Mouse (Mus musculus) intestine, embryonic 14.5 days (tissue): ENCODE measurements around the gene Iqcb1. TPM values are rescaled to one million over a fixed set of nuclear protein-coding genes. Genes with fewer than 3 reads are reported as not detected.

Source experiments
- ATAC-seq: fragments of 200-750 bp; cut with Nextera tagmentation; replicated peaks from 2 replicates; pipeline ENCODE4 v1.8.0; 2017; ENCODE audit warnings: low read depth, moderate number of reproducible peaks, moderate TSS enrichment, moderate library complexity; ENCODE audit not compliant: low FRiP score, low TSS enrichment
- DNase-seq: peaks from one replicate; pipeline ENCODE4 v3.0.0-alpha.2; 2018; ENCODE audit warnings: low spot score
- H3K27ac ChIP-seq: fragments of 300-500 bp; sonication (generic); 2 replicates; pipeline ENCODE4 v1.5.1; 2014; ENCODE audit warnings: low read depth, mild to moderate bottlenecking, control low read depth
- H3K27me3 ChIP-seq: fragments of 300-500 bp; sonication (generic); replicated peaks from 2 replicates; pipeline ENCODE4 v1.6.1; 2014; ENCODE audit warnings: low read length, control low read depth; ENCODE audit not compliant: control insufficient read depth, insufficient read depth
- H3K36me3 ChIP-seq: fragments of 300-500 bp; sonication (generic); 2 replicates; pipeline ENCODE4 v1.6.1; 2014; ENCODE audit warnings: low read length, control low read depth; ENCODE audit not compliant: control insufficient read depth, insufficient read depth
- H3K4me1 ChIP-seq: fragments of 300-500 bp; sonication (generic); replicated peaks from 2 replicates; pipeline ENCODE4 v1.6.1; 2014; ENCODE audit warnings: low read length, control low read depth, mixed read lengths; ENCODE audit not compliant: control insufficient read depth, insufficient read depth
- H3K4me2 ChIP-seq: fragments of 300-500 bp; sonication (generic); 2 replicates; pipeline ENCODE4 v1.6.1; 2014; ENCODE audit warnings: low read length
- H3K4me3 ChIP-seq: fragments of 300-500 bp; sonication (generic); 2 replicates; pipeline ENCODE4 v1.5.1; 2014; ENCODE audit warnings: low read depth, low read length, control low read depth, mixed read lengths
- H3K9ac ChIP-seq: fragments of 300-500 bp; sonication (generic); 2 replicates; pipeline ENCODE4 v1.6.1; 2014; ENCODE audit warnings: mild to moderate bottlenecking, low read length
- H3K9me3 ChIP-seq: fragments of 300-500 bp; sonication (generic); 2 replicates; pipeline ENCODE4 v1.6.1; 2016; ENCODE audit warnings: low read length, control low read depth; ENCODE audit not compliant: control insufficient read depth
- WGBS: fragments of 180-500 bp; shearing (Covaris S2); extraction: QIAGEN DNeasy Blood & Tissue Kit; methylation state at CpG from one replicate; pipeline ENCODE4 v1.1.7; 2014; 5-methylcytosine and 5-hydroxymethylcytosine counted together
- microRNA-seq: library from miRNA; unstranded; fragments of <30 nt; microRNA quantifications from one replicate; pipeline ENCODE4, GENCODE M21; 2016
- polyA plus RNA-seq: library from polyadenylated mRNA; unstranded; fragments of >200 nt; fragmentation: Nextera tagmentation; extraction: Ambion mirVana; gene quantifications from 2 replicates; pipeline ENCODE4 v1.2.1, GENCODE M21; 2014

Gene Iqcb1
- polyA plus RNA-seq, 1 experiment from 2014 or later, result 33.7 TPM

GRCm38 (mm10) chr16:36912311-36912710, 84.1 kb downstream of the Iqcb1 start:
- DNase-seq, result no peak
- H3K4me1 ChIP-seq, result no peaks in the 10 kb centered on the region; the same call in 1 of the 2 replicates
- peaks cover 77% of the 10 kb centered on the region for H3K36me3 ChIP-seq
- H3K4me3 ChIP-seq, result no peak overlapping the region
- H3K27ac ChIP-seq, result no peak overlapping the region
- no peaks in the 10 kb centered on the region for H3K27me3 ChIP-seq
- H3K4me2 ChIP-seq, result no peak overlapping the region
- WGBS, result 84% methylated on average over 13 of the region's 13 CpGs
- ATAC-seq, result no peak
- no peaks in the 10 kb centered on the region for H3K9me3 ChIP-seq
- H3K9ac ChIP-seq, result no peak overlapping the region

- DNase-seq, result peak; percentile 53
- Histone ChIP-seq H3K4me3 (no peak overlapping the region), H3K36me3 (peaks cover 79% of the 10 kb centered on the region), H3K27me3 (no peaks in the 10 kb centered on the region), H3K4me1 (no peaks in the 10 kb centered on the region; the same call in 1 of the 2 replicates), H3K9ac (no peak overlapping the region), H3K9me3 (no peaks in the 10 kb centered on the region), H3K27ac (no peak overlapping the region), H3K4me2 (no peak overlapping the region)
- WGBS, result 53% methylated on average over 5 of the region's 5 CpGs
- ATAC-seq, result no peak; the same call in 1 of the 2 replicates
These were observed 86.0 kb downstream of the Iqcb1 start for GRCm38 (mm10) chr16:36914195-36914594.

GRCm38 (mm10) chr16:36918505-36918904, 90.3 kb downstream of the Iqcb1 start:
- Histone ChIP-seq H3K4me2 (no peak overlapping the region), H3K27me3 (no peaks in the 10 kb centered on the region), H3K36me3 (peaks cover 62% of the 10 kb centered on the region), H3K4me1 (no peaks in the 10 kb centered on the region; the same call in 1 of the 2 replicates), H3K4me3 (no peak overlapping the region), H3K27ac (no peak overlapping the region), H3K9me3 (no peaks in the 10 kb centered on the region), H3K9ac (no peak overlapping the region)
- WGBS, result 94% methylated on average over 10 of the region's 10 CpGs
- no peak for ATAC-seq
- no peak for DNase-seq

DNA sequence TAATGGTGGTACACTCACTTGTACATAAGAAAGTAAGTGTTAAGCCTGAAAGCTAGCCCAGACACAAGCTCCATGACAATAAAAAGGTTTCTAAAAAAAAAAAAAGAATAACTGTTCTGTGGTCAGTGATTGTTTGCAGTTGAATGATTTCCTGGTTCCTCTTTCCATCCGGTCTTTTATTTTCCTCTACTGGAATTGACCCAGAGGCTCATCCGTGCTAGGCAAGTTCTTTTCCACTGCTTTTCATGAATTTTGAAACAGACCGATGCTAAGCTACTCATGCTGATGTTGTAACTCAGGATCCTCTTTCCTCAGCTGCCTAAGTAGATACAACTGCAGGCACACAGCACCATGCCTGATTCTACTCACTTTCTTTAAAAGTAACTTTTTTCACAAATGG, 92.2 kb downstream of the Iqcb1 start:
- peaks cover 60% of the 10 kb centered on the region for H3K36me3 ChIP-seq
- no peak for ATAC-seq
- 85% methylated on average over 3 of the region's 3 CpGs for WGBS

GRCm38 (mm10) chr16:36921067-36921613, 93.0 kb downstream of the Iqcb1 start:
- WGBS, result 87% methylated on average over 8 of the region's 8 CpGs
- H3K9me3 ChIP-seq, result no peaks in the 10 kb centered on the region
- H3K9ac ChIP-seq, result no peak overlapping the region
- H3K4me2 ChIP-seq, result no peak overlapping the region
- no peaks in the 10 kb centered on the region for H3K4me1 ChIP-seq
- ATAC-seq (no peak), DNase-seq (no peak)
- H3K27ac ChIP-seq, result no peak overlapping the region
- H3K27me3 ChIP-seq, result no peaks in the 10 kb centered on the region
- H3K36me3 ChIP-seq, result peaks cover 60% of the 10 kb centered on the region
- no peak overlapping the region for H3K4me3 ChIP-seq

More for the DNA sequence above, 92.2 kb downstream of the Iqcb1 start:
- Histone ChIP-seq H3K9me3 (no peaks in the 10 kb centered on the region), H3K4me1 (no peaks in the 10 kb centered on the region), H3K4me3 (no peak overlapping the region), H3K4me2 (no peak overlapping the region), H3K27ac (no peak overlapping the region), H3K9ac (no peak overlapping the region), H3K27me3 (no peaks in the 10 kb centered on the region)
- DNase-seq, result no peak

DNA sequence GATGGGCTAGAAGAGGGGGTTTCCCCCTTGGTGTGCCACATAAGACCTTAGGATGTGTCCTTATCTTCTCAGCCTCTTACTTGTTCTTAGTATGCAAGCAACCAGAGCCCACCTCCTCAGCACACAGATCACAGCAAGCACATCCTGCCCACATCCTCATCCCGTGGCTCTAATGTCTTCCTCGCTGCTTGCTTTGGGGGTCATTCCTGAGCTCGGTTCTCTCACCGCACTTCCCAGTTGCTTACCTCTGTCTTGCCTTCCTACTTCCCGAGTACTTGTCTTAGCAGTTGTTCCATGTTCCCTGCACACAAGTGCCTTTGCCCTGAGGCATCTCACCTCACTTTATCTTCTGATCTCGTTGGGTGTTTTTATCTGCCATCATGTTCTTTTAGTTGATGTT, 93.8 kb downstream of the Iqcb1 start:
- peaks cover 61% of the 10 kb centered on the region for H3K36me3 ChIP-seq
- no peak overlapping the region for H3K4me3 ChIP-seq
- H3K9me3 ChIP-seq, result no peaks in the 10 kb centered on the region
- WGBS, result 86% methylated on average over 6 of the region's 6 CpGs
- H3K27me3 ChIP-seq, result no peaks in the 10 kb centered on the region
- no peaks in the 10 kb centered on the region for H3K4me1 ChIP-seq
- H3K4me2 ChIP-seq, result no peak overlapping the region
- DNase-seq (no peak), ATAC-seq (no peak)
- no peak overlapping the region for H3K9ac ChIP-seq
- H3K27ac ChIP-seq, result no peak overlapping the region

Small RNA genes lying within 50 kb of the gene (microRNA-seq; reads per million reads assigned to microRNA genes)
- not detected for gene Gm22617

Other genes with a start within 250 kb of the Iqcb1 start
- 1.8 and 2.0 TPM in 2 replicates for gene Cd86, start 162.3 kb upstream of the Iqcb1 start, polyA plus RNA-seq
- 5.1 and 5.9 TPM in 2 replicates for gene Ildr1, start 134.4 kb upstream of the Iqcb1 start, polyA plus RNA-seq
- 2.3 and 5.5 TPM in 2 replicates for gene Slc15a2, start 43.4 kb upstream of the Iqcb1 start, polyA plus RNA-seq
- gene Eaf2, start 46.6 kb downstream of the Iqcb1 start, polyA plus RNA-seq, result 0.77 and 2.5 TPM in 2 replicates
- gene Golgb1, start 46.8 kb downstream of the Iqcb1 start, polyA plus RNA-seq, result 93.9 and 101 TPM in 2 replicates
- 2.9 and 3.0 TPM in 2 replicates for gene Hcls1, start 106.6 kb downstream of the Iqcb1 start, polyA plus RNA-seq
- gene Fbxo40, start 162.1 kb downstream of the Iqcb1 start, polyA plus RNA-seq, result not detected in 2 replicates
- 8.0 and 8.9 TPM in 2 replicates for gene Polq, start 183.4 kb downstream of the Iqcb1 start, polyA plus RNA-seq